Mouse (Mus musculus) activated CD4-positive, CD25-positive, alpha-beta regulatory T cell, adult 9 weeks (primary cell): ENCODE measurements around the gene Rad9b. TPM values are rescaled to one million over a fixed set of nuclear protein-coding genes. Genes with fewer than 3 reads are reported as not detected.

ENCODE experiments used
- polyA plus RNA-seq: library from polyadenylated mRNA; unstranded; fragments of 100-300 nt; shearing (Covaris generic); gene quantifications from one replicate; pipeline ENCODE4 v1.2.1, GENCODE M21; 2017

Gene Rad9b
- polyA plus RNA-seq = 5.3 TPM

DNA sequence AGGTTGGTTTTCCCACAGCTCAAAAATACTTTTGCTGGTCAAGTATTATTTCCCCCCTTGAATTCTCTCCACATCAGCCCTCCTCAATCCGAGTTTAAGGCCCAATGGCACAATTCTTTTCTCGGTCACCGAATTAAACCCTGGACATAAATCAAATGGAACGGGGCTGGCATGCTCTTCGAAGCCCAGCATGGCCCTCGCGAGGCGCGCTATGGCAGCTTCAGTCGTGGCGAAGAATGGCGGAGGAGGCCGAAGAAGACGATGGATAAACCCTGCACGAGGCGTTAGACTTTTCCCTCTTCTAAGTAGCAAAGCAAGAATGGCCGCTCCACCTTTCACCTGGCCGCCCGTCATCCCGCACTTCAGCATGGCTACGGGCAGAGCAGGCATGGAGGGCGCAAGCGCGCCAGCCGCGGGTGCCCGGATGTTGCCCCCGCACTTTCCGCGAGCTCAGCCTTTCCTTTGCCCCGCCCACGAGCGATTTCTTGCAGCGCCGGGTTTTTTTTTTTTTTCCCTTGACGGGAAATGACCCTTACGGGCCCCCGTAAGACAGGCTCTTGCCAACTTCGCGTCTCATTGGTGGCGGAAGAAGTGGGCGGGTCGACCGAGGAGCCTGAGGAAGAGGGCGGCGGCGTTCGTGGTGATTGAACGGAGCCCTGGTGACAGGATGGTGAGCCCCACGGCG, at the start of gene Rad9b, which contains the start of gene Vps29:
Gene Rad9b, minus strand, starts transcription at position 427 of the 685 bp plus-strand sequence.
Gene Vps29, plus strand, starts transcription at position 563 of the 685 bp plus-strand sequence.

DNA sequence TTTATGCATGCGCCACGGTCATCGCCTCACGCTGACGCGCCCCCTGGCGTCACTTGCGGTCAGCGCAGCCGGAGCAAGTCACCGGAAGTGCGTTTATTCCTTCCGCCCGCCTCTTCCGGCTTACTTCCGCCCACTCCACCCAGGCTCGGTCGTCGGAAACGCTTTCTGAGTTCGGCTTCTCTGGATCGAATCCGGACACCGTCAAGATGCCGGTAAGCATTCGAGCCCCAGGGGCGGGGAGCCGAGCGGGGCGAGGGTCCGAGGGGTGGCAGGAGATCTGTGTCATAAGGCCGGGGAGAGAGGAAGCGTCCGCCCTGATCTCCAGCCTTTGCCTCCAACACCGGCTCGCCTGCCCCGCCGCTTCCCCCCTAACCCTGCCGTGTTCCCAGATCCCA, 37.8 kb upstream of the Rad9b start, which contains the start of gene Arpc3:
Gene Arpc3, plus strand, starts transcription at position 93 of the 395 bp plus-strand sequence.

DNA sequence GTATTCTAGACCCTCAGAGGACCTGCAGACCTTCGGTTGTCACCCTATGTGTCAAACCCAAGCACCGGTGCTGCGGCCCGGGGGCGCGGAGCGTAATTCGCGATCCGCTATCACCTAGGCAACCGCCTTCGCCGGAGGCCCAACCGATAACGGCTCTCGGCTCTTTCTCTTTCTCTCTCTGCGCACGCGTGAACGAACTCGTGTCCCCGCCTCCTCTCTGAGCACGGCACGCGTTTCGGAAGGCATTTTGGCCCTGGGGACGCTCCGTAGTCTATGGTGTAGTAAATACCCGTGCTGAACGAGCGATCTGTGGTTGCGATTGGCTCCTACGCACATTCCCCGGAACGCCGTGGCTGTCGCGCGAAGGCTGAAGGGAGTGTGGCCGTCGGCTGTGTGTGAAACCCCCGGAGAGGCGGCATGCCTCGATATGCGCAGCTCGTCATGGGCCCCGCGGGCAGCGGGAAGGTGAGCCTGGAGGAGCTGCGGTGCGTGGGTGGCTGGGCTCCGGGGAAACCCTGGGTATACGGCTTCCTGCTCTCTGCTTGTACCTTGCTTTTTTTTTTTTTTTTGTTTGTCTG, 18.2 kb upstream of the Rad9b start, which contains the start of gene Fam216a:
Gene Fam216a, minus strand, starts transcription at position 173 of the 578 bp plus-strand sequence.

DNA sequence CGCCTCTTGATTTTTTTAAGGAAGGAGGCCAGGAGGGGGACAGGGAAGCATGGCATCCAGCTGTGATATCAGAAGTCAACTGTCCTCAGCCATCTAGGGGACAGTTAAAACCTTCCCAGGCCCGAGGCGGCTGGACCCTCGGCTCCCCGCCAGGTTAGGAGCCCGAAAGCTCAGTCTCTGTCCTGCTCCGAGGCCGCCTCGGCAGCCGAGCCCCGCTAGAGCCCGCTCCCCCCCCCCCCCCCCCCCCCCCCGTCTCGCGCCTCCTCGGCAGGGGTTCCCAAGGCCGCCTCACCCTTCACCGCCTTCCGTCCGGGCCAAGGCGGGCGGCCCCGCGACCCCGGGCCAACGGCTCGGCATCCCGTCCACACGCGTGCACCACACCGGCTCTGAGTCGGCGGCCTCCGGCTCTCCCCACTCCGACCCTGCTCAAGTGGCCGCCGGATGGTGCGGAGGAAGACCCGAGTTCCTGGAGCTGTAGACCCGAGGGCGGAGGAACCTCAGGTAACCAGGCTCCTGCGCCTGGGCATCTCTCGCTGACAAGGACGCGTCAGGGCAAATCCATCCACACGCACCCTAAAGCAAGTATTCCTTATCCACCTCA, 17.7 kb upstream of the Rad9b start, which contains the start of gene Gpn3:
Gene Gpn3, plus strand, starts transcription at position 286 of the 601 bp plus-strand sequence.

DNA sequence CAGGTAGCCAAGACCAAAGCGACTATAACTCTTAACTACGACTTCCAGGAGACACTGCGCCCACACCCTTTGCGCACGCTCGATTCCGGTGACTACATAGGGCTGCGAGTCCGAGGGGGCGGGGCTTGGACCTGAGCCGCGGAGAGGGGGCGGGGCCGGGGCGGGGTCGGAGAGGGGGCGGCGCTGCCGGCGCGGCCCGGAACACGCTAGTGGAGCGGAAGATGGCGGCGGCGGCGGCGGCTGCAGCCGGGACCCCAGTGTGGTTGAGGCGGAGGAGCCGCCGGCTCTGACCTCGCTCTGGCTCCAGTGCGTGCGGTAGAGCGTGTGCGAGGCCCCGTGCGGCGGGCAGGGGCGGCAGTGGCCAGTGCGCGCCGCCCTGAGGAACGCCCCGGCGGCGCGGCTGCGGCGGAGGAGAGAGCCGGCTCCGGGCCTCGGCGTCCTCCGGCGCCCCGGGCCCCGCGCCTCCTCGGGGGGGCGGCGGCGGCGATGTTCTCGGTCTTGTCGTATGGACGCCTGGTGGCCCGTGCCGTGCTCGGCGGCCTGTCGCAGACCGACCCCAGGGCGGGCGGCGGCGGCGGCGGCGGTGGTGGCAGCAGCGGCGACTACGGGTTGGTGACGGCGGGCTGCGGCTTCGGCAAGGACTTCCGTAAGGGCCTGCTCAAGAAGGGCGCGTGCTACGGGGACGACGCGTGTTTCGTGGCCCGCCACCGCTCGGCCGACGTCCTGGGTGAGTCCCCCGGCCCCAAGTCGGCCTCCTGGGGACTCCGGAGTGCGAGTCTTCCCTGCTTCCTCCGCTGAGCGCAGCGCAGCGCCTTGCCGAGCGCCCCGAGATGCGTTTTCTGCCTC, 69.6 kb downstream of the Rad9b start, which contains the start of gene Pptc7:
Gene Pptc7, plus strand, starts transcription at position 183 of the 846 bp plus-strand sequence.

Other genes starting within 250 kb of the Rad9b start
- gene Ccdc63, start 213.4 kb downstream of the Rad9b start, polyA plus RNA-seq = 0.76 TPM
- gene Ppp1cc, start 196.0 kb downstream of the Rad9b start, polyA plus RNA-seq = 62.8 TPM
- 104 TPM for gene Hvcn1, start 147.4 kb downstream of the Rad9b start, polyA plus RNA-seq
- 1.5 TPM for gene Tctn1, start 89.8 kb downstream of the Rad9b start, polyA plus RNA-seq
- gene Pptc7, start 69.9 kb downstream of the Rad9b start, polyA plus RNA-seq = 11.1 TPM
- 171 TPM for gene Vps29, start 136 bp upstream of the Rad9b start, polyA plus RNA-seq
- 74.4 TPM for gene Gpn3, start 17.6 kb upstream of the Rad9b start, polyA plus RNA-seq
- 21.4 TPM for gene Fam216a, start 18.1 kb upstream of the Rad9b start, polyA plus RNA-seq
- gene Arpc3, start 37.6 kb upstream of the Rad9b start, polyA plus RNA-seq = 598 TPM
- gene Anapc7, start 67.5 kb upstream of the Rad9b start, polyA plus RNA-seq = 37.4 TPM
- gene Atp2a2, start 148.0 kb upstream of the Rad9b start, polyA plus RNA-seq = 7.1 TPM